Comparison of ENCODE assay signal across 8 mouse cellular contexts in the genomic region with DNA sequence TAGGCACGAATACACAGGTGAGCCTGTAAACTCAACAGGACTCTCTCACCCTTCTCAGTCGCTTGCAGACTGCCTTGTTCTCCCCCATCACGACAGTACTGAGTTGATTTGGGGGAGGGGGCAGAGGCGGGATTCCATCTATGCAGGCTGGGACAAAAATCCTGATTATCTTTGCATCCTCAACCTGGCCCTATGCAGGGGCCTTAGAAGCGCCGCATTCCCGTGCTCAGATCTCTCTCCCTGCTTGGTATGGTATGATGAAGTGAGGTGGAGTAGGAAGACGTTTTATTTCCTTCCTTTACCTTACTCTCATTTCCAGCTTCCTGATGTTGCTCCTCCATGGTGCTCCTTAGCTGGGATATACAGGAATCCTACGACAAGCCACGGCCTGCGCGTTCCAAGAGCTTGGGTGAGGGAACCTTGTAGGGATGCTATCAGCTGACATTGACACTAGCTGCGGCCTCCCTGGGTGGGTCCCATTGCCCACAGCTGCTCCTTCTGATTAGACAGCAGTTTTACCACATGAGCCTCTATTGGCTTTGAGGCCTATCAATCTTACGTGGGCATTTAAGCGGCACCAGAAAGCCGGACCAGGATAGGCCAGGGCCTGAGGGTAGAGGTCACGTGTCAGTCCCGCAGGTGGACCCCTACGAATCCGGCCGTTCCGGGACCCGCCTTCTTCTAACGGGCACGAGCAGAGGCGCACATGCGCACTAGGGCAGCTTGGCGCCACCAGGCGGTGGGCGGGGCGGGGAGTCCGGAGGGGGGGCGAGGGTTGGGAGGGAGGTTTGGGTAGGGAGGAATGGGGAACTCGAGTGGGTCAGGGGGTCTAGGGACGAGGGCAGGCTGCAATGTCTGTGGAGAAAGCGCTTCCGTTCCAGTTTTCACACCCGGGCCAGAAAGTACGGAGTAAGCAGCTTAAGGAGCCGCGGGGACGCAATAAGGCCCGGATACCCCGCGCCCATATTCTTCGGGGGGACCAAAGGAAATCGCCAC. TPM values are rescaled to one million over a fixed set of nuclear protein-coding genes. Genes with fewer than 3 reads are reported as not detected.
DNase-seq lines count a peak whose midpoint lies in the region; ATAC-seq and TF ChIP-seq lines count a peak whose summit lies in the region.

A gene (minus strand): TSS at position 508 of the 996 bp plus-strand sequence.

- ATAC-seq in forebrain, postnatal 0 days, result peak; percentile 99
- peak; percentile 99 for ATAC-seq in lung, embryonic 16.5 days (ENCODE audit: low read depth)

- peak within 1 kb of the TSS; percentile 81 for H3K4me2 ChIP-seq in forebrain, postnatal 0 days (ENCODE audit: low read depth)
- H3K4me2 ChIP-seq in lung, embryonic 16.5 days (ENCODE audit: low read depth, low read length), result peak within 1 kb of the TSS; percentile 75

- 1% methylated on average over 47 of the region's 47 CpGs for WGBS in cerebellum, adult 2 months
- 3% methylated on average over 46 of the region's 47 CpGs for WGBS in forebrain, postnatal 0 days
- WGBS in lung, embryonic 16.5 days, result 3% methylated on average over 46 of the region's 47 CpGs

- peak in 1 of 2 experiments; percentile 67; a peak in 2 of 4 replicates for TF ChIP-seq EP300 in MEL (IDR thresholded peaks at IDR 0.05; ENCODE audit: low read depth in 1 of 2, low read length in 2 of 2)

- H3K79me2 ChIP-seq in MEL (ENCODE audit: control insufficient read depth, insufficient read depth, low read length, poor library complexity), result peaks cover 17% of the 10 kb centered on the region

- H3K9me3 ChIP-seq in MEL (replicated peaks; ENCODE audit: insufficient read depth, low read length), result no peaks in the 10 kb centered on the region
- H3K9me3 ChIP-seq in forebrain, postnatal 0 days (ENCODE audit: low read length), result no peaks in the 10 kb centered on the region
- no peaks in the 10 kb centered on the region for H3K9me3 ChIP-seq in lung, embryonic 16.5 days (ENCODE audit: control insufficient read depth, low read length)

- H3K27me3 ChIP-seq in MEL (ENCODE audit: control insufficient read depth in 1 of 2, insufficient read depth in 2 of 2, low read length in 2 of 2), result no peaks in the 10 kb centered on the region
- no peaks in the 10 kb centered on the region for H3K27me3 ChIP-seq in cerebellum, adult 2 months (ENCODE audit: control insufficient read depth, insufficient read depth, low read length)
- no peaks in the 10 kb centered on the region for H3K27me3 ChIP-seq in forebrain, postnatal 0 days (ENCODE audit: insufficient read depth, low read length)
- H3K27me3 ChIP-seq in lung, embryonic 16.5 days (ENCODE audit: control insufficient read depth, insufficient read depth, low read depth, low read length), result no peaks in the 10 kb centered on the region

- TF ChIP-seq RAD21 in MEL (IDR thresholded peaks at IDR 0.05; ENCODE audit: low read depth, low read length), result no peak

- H3K36me3 ChIP-seq in MEL (ENCODE audit: control insufficient read depth in 1 of 2, insufficient read depth in 2 of 2, low read length in 2 of 2), result peaks cover 0 to 7% of the 10 kb centered on the region in 2 experiments; a peak in 3 of 4 replicates
- no peaks in the 10 kb centered on the region for H3K36me3 ChIP-seq in forebrain, postnatal 0 days (ENCODE audit: insufficient read depth)
- H3K36me3 ChIP-seq in lung, embryonic 16.5 days (ENCODE audit: control insufficient read depth, insufficient read depth, low read length), result no peaks in the 10 kb centered on the region

- peak; percentile 39 to 45; a peak in 2 of 4 replicates for TF ChIP-seq POLR2A in MEL (IDR thresholded peaks at IDR 0.05; ENCODE audit: control insufficient read depth in 1 of 2, insufficient read depth in 1 of 2, low read depth in 1 of 2, low read length in 2 of 2, poor library complexity in 1 of 2)
- TF ChIP-seq POLR2A in cerebellum, adult 2 months (IDR thresholded peaks at IDR 0.05; ENCODE audit: borderline replicate concordance, insufficient read depth, low read length), result peak; percentile 82; the same call in 1 of the 2 replicates

- H3K4me3 ChIP-seq in MEL (ENCODE audit: control insufficient read depth in 1 of 2, insufficient read depth in 1 of 2, low read depth in 2 of 2, low read length in 2 of 2), result peak within 1 kb of the TSS; percentile 77 to 88
- H3K4me3 ChIP-seq in cerebellum, adult 2 months (replicated peaks; ENCODE audit: insufficient read depth, low read depth, low read length), result peak within 1 kb of the TSS; percentile 79
- H3K4me3 ChIP-seq in forebrain, postnatal 0 days (ENCODE audit: low read depth, low read length), result peak within 1 kb of the TSS; percentile 58
- peak within 1 kb of the TSS; percentile 53 for H3K4me3 ChIP-seq in lung, embryonic 16.5 days (ENCODE audit: low read length)

- peak within 1 kb of the TSS; percentile 98 for H3K27ac ChIP-seq in MEL (ENCODE audit: control insufficient read depth, low read depth, low read length)
- H3K27ac ChIP-seq in cerebellum, adult 2 months (ENCODE audit: insufficient read depth, low read length), result peak within 1 kb of the TSS; percentile 31
- peak within 1 kb of the TSS; percentile 79 for H3K27ac ChIP-seq in forebrain, postnatal 0 days (ENCODE audit: low read depth, low read length)
- peak within 1 kb of the TSS; percentile 9; the same call in 1 of the 2 replicates for H3K27ac ChIP-seq in lung, embryonic 16.5 days (ENCODE audit: low read length)

- DNase-seq in MEL (ENCODE audit: low read depth, low spot score), result peak; percentile 100
- peak; percentile 97 to 100 for DNase-seq in cerebellum, adult 2 months
- DNase-seq in forebrain, postnatal 0 days, result peak; percentile 98
- peak; percentile 97 for DNase-seq in heart, postnatal 4 days
- peak; percentile 99 for DNase-seq in layer of hippocampus, adult 9-10 months (ENCODE audit: low spot score)
- DNase-seq in ovary, postnatal 10 days (ENCODE audit: low spot score), result peak; percentile 91
- DNase-seq in thymus, postnatal 10 days (ENCODE audit: low spot score in 2 of 2), result peak; percentile 96 to 97

- peaks cover 2 to 8% of the 10 kb centered on the region in 2 experiments; a peak in 3 of 4 replicates for H3K4me1 ChIP-seq in MEL (ENCODE audit: control insufficient read depth in 1 of 2, insufficient read depth in 2 of 2, low read length in 2 of 2)
- 0 out of 2 replicates have a peak, but pooled peaks cover 8% of the 10 kb centered on the region for H3K4me1 ChIP-seq in cerebellum, adult 2 months (ENCODE audit: control insufficient read depth, insufficient read depth, low read length)
- H3K4me1 ChIP-seq in forebrain, postnatal 0 days (ENCODE audit: insufficient read depth), result peaks cover 20% of the 10 kb centered on the region
- H3K4me1 ChIP-seq in lung, embryonic 16.5 days (replicated peaks; ENCODE audit: control insufficient read depth, insufficient read depth, low read length), result peaks cover 20% of the 10 kb centered on the region

- H3K9ac ChIP-seq in MEL (ENCODE audit: control insufficient read depth, low read depth, low read length, poor library complexity, severe bottlenecking), result peak within 1 kb of the TSS; percentile 89
- H3K9ac ChIP-seq in forebrain, postnatal 0 days, result peak within 1 kb of the TSS; percentile 58
- peak within 1 kb of the TSS; percentile 69 for H3K9ac ChIP-seq in lung, embryonic 16.5 days (ENCODE audit: low read length)

- TF ChIP-seq CTCF in MEL (IDR thresholded peaks at IDR 0.05 in 2 of 3, conservative IDR thresholded peaks at IDR 0.05 in 1 of 3; ENCODE audit: control insufficient read depth in 1 of 3, insufficient read depth in 1 of 3, low read depth in 2 of 3, low read length in 3 of 3, poor library complexity in 1 of 3, severe bottlenecking in 1 of 3), result peak in 1 of 3 experiments; percentile 47; a peak in 2 of 6 replicates
- no peak for TF ChIP-seq CTCF in cerebellum, adult 2 months (IDR thresholded peaks at IDR 0.05; ENCODE audit: borderline replicate concordance, insufficient read depth, low read depth, low read length)
- TF ChIP-seq CTCF in forebrain, postnatal 0 days (IDR thresholded peaks at IDR 0.05; ENCODE audit: low read depth), result peak; percentile 57

TF ChIP-seq in MEL, 35 proteins besides CTCF, POLR2A, EP300 and RAD21 (continues in another document):
- no peak for TF ChIP-seq CHD1 (IDR thresholded peaks at IDR 0.05; ENCODE audit: low read depth, low read length)
- TF ChIP-seq ELF1 (IDR thresholded peaks at IDR 0.05; ENCODE audit: low read depth, low read length), result peak; percentile 67
- peak; percentile 89 for TF ChIP-seq CHD2 (IDR thresholded peaks at IDR 0.05; ENCODE audit: low read length)
- TF ChIP-seq HCFC1 (IDR thresholded peaks at IDR 0.05; ENCODE audit: low read depth, low read length), result peak; percentile 79; the same call in 1 of the 2 replicates
- peak; percentile 57; the same call in 1 of the 2 replicates for TF ChIP-seq BHLHE40 (IDR thresholded peaks at IDR 0.05; ENCODE audit: borderline replicate concordance, low read depth, low read length)
- TF ChIP-seq TAL1 (IDR thresholded peaks at IDR 0.05; ENCODE audit: low read length), result no peak
- TF ChIP-seq MXI1 (IDR thresholded peaks at IDR 0.05; ENCODE audit: low read depth, low read length), result peak; percentile 80
- TF ChIP-seq KAT2A (conservative IDR thresholded peaks at IDR 0.05; ENCODE audit: low read depth, low read length), result peak; percentile 56
- peak; percentile 85 for TF ChIP-seq NRF1 (IDR thresholded peaks at IDR 0.05; ENCODE audit: insufficient read depth, low read depth, low read length, poor library complexity, severe bottlenecking)
- peak; percentile 75 for TF ChIP-seq MYB (IDR thresholded peaks at IDR 0.05; ENCODE audit: low read depth, low read length)
- no peak for TF ChIP-seq ZMIZ1 (IDR thresholded peaks at IDR 0.05; ENCODE audit: low read depth, low read length)
- TF ChIP-seq POLR2AphosphoS2 (IDR thresholded peaks at IDR 0.05; ENCODE audit: low read length), result no peak; the same call in 1 of the 2 replicates
- peak; percentile 98 for TF ChIP-seq MAX (IDR thresholded peaks at IDR 0.05; ENCODE audit: low read length)
- TF ChIP-seq USF2 (IDR thresholded peaks at IDR 0.05; ENCODE audit: borderline replicate concordance in 1 of 2, insufficient read depth in 1 of 2, low read depth in 1 of 2, low read length in 2 of 2), result peak; percentile 76 to 93; a peak in 3 of 4 replicates
- no peak for TF ChIP-seq MYC (IDR thresholded peaks at IDR 0.05; ENCODE audit: low read depth, low read length)
- TF ChIP-seq ETS1 (IDR thresholded peaks at IDR 0.05; ENCODE audit: low read depth, low read length), result peak; percentile 92
- 0 out of 2 replicates have a peak, but pooled peaks have one; percentile 14 for TF ChIP-seq TCF12 (IDR thresholded peaks at IDR 0.05; ENCODE audit: low read depth, low read length)

RNA-seq across cellular contexts. Expression of the gene that starts here (rescaled TPM):
- total RNA-seq in MEL (2012; rRNA removed), result 1.3 and 1.8 TPM in 2 replicates
- 1 to 10 TPM in 1 of 2 experiments, not detected in 1; 2.6 TPM for polyA plus RNA-seq in MEL (2012; ENCODE audit: insufficient read depth in 1 of 2, insufficient read length in 2 of 2, low read depth in 1 of 2, low replicate concordance in 2 of 2, missing spikeins in 1 of 2)
- 176 and 185 TPM in 2 replicates for polyA plus RNA-seq in cerebellum, adult 2 months (2012; rRNA removed)
- total RNA-seq in forebrain, postnatal 0 days (2014; rRNA removed), result 77.7 and 85.6 TPM in 2 replicates
- 64.1 and 68.1 TPM in 2 replicates for polyA plus RNA-seq in forebrain, postnatal 0 days (2015; fragmentation: Nextera tagmentation; extraction: Ambion mirVana)
- total RNA-seq in heart, postnatal 4 days (2021), result 1 to 10 TPM; 7.8 to 7.9 TPM
- 7.4 and 7.7 TPM in 2 replicates for polyA plus RNA-seq in lung, embryonic 16.5 days (2015; fragmentation: Nextera tagmentation; extraction: Ambion mirVana)

Comparison
In these comparisons a context has a peak if more than half of its experiments do, and no peak if none do; other contexts are left out.
1. Peak in every context shown above with its lines: DNase-seq, ATAC-seq, H3K4me3 ChIP-seq and H3K27ac ChIP-seq.
2. H3K27ac ChIP-seq: peak in every context shown above with its lines; median percentile 98 in MEL; 79 in forebrain, postnatal 0 days; 31 in cerebellum, adult 2 months; 9 in lung, embryonic 16.5 days.